Mouse (Mus musculus) embryonic stem cell, embryonic (primary cell): ENCODE results near the gene Olfr1278.
"Not testable (repeated sequence)": the region's sequence is repeated elsewhere in the genome, so short reads cannot be mapped to it uniquely, and the experiment has no call there.

Experiments
- CTCF ChIA-PET, 4 experiments: fragments of 300-600 bp in 2 of 4; fragments of 350-600 bp in 2 of 4; sonication (Branson Sonifier 250); formaldehyde crosslinking; loops; one replicate each; lab custom pipeline; 2022; ENCODE audit warnings: inconsistent platforms in 2 of 4; lab: Charles Lee
- POLR2A ChIA-PET, 4 experiments: fragments of 300-600 bp in 2 of 4; fragments of 350-600 bp in 2 of 4; sonication (Branson Sonifier 250); formaldehyde crosslinking; loops; one replicate each; lab custom pipeline; 2022; ENCODE audit warnings: antibody characterized with exemption in 4 of 4, inconsistent platforms in 1 of 4; lab: Charles Lee

The Olfr1278 gene

DNA sequence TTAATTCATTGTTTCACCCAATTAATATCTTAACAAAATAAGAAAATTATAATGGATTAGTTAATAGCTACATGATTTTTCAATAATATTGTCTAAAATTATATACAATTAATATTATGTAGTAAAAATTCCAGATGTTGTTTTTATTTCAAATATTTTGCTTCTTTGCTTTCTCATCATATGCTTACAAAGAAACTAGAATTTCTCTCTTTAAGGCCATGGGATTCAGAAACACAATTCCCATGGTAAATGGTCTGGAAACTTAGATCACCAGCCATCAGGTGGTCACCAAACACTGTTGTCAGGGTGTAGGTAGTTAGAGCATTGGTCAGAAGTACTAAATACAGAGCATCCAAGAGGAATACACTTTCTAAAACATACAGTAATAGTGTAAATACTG is at the start of gene Olfr1278:
Olfr1278 (plus strand) TSS at position 301 of the 400 bp plus-strand sequence.
- CTCF ChIA-PET, result no interaction called here
- POLR2A ChIA-PET, result no interaction called here

DNA sequence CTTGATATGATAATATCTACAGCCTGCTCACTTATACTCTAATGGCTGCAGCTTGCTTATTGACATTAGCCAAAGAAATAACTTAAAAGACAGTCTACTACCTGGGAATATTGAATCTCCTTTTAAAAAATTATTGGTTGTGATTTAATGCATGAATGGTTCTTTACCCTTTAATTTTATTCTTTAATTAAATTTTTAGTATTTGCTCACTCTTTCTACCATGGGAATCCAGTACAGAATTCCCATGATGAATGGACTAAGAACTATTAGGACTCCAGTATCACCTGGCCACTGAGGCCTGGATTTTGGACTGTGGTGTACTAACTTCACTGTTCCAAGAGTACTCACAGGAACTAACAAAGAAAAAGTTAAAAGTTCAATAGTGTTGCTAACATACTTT is 35.7 kb upstream of the Olfr1278 start, which contains the start of gene Olfr1276:
Olfr1276 (plus strand) TSS at position 301 of the 400 bp plus-strand sequence.
- ChIA-PET POLR2A (no interaction called here), CTCF (no interaction called here)

DNA sequence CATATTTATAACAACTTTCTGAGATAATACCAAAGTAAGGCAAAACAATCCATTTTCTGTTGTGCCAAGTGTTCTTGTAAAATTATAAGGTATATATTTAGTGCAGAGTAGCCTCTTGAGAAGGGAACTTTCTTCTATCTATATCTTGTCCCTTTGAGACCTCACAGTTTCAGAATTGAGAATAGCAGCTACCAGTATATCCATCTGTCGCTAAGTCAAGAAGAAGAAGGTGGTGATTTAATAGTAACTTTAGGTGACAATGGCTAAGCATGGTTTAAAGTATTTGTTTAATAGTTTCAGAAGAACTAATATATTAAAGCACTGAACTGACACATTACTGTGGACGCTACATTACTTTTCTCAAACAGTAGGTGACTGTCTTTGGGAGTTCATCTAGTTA is 15.9 kb upstream of the Olfr1278 start, which contains the start of gene Olfr1277:
Olfr1277 (minus strand) TSS at position 101 of the 400 bp plus-strand sequence.
- CTCF ChIA-PET, result no interaction called here
- POLR2A ChIA-PET, result no interaction called here

DNA sequence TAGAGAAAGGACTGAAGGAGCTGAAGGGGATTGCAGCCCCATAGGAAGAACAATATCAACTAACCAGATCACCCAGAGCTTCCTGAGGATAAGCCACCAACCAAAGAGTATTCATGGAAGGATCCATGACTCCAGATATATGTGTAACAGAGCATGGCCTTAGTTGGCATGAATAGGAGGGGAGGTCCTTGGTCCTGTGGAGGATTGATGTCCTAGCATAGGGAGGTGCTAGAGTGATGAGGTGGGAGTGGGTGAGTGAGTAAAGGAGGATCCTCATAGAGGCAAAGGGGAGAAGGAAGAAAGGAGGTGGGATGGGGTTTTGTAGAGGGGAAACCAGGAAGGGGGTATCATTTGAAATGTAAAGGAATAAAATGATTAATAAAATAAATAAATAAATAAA is 8.6 kb downstream of the Olfr1278 start:
- CTCF ChIA-PET, result no interaction called here
- POLR2A ChIA-PET, result no interaction called here

DNA sequence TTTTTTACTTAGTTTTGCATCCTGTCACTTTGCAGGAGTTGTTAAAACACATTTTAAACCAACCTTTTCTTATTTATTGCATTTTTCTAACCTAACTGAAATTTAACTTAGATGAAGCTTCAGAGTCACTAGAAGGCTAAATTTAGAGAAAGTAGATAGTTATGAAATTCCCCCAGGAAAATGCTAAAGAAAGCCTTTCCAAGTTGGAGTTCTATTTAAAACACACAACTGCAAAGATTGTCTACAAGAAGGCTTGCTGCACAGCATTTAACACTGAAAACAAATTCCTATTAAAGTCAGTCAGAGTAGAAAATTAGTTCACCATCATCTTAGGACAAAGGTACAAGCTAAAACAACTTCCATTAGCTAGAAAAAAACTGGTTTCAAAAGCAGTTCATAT is 10.4 kb downstream of the Olfr1278 start, which contains the start of gene Olfr1279:
Olfr1279 (plus strand) TSS at position 262 of the 400 bp plus-strand sequence.
- ChIA-PET CTCF (no interaction called here), POLR2A (no interaction called here)

DNA sequence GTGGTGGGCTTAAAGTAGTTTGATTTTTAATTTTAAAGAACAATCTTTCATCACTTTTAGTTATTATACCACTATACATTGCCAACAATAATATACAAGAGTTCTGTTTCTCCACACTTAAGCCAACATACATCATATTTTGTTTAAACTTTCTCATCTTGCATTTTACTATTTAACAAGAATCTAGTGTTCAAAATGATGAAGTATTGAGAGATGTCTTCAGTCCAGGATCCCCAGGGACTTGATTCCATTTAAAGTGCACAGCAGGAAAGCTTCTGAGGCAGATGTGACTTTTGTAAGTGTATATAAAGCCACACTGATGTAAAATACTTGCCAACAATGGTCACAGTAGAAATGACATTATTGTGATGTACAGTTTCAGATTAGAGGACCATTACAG is 23.8 kb downstream of the Olfr1278 start, which contains the start of gene Olfr1280:
Olfr1280 (plus strand) TSS at position 301 of the 400 bp plus-strand sequence.
- CTCF ChIA-PET, result no interaction called here
- POLR2A ChIA-PET, result no interaction called here

DNA sequence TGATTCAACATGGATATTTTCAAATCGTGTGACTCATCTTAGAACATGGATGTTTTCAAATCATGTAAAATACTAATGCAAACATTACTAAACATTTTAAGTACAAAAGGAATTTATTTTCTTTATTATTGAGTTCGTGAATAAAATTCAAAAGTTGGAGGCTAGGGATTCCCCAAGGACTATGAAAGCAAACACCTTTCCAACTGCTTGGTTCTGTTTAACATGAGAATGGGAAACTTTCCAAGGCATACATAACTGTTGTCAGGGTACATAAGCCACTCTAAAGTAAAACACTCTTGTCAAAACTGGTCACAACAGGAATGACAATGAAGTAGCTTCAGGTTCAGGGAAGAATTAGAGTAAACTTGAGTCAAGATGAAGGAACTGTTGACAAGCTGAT is 36.3 kb downstream of the Olfr1278 start, which contains the start of gene Olfr1281:
Olfr1281 (plus strand) TSS at position 301 of the 400 bp plus-strand sequence.
- CTCF ChIA-PET, result no interaction called here
- POLR2A ChIA-PET, result no interaction called here

DNA sequence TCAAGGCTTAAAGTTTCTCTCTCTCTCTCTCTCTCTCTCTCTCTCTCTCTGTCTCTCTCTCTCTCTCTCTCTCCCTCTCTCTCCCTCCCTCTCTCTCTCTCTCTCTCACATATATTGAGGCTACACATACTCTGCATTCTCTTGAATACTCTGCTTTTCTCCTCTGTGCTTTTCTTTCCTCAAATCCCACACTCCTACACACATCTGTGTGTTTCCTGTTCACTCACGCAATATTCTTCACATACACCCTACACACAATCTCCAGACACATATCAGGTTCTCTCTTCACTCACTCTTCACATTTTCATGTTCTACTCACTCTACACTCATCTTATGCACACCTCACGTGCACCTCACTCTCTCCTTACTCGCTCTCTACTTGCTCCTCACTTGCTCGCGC is 43.8 kb downstream of the Olfr1278 start:
- CTCF ChIA-PET, POLR2A ChIA-PET: not testable (repeated sequence)

DNA sequence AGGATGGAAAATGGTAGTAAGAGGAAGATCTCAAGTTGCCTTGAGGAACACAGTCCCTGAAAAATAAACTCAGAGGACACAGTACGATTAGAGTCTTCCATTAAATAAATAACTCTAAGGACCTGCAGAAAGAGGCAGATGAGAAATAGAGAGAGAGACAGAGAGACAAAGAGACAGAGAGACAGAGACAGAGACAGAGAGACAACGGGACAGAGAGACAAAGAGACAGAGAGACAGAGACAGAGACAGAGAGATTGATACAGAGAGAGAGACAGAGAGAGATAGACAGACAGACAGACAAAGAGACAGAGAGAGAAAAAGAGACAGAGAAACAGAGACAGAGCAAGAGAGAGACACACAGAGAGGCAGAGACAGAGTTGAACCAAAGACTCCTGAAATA is 46.0 kb downstream of the Olfr1278 start, which contains the start of gene Olfr1282:
Olfr1282 (minus strand) TSS at position 101 of the 400 bp plus-strand sequence.
- ChIA-PET CTCF (no interaction called here), POLR2A (no interaction called here)
